Mouse (Mus musculus) heart, postnatal 0 days (tissue): ENCODE results near the gene Ephb6.

Experiments
- CTCF ChIP-seq: IDR thresholded peaks from 2 replicates; pipeline ENCODE4 v1.5.1; 2016; ENCODE audit warnings: antibody characterized with exemption, control low read depth, low read depth
- EP300 ChIP-seq: IDR thresholded peaks from 2 replicates; pipeline ENCODE4 v1.6.1; 2016; ENCODE audit warnings: antibody characterized with exemption, low read depth

DNA sequence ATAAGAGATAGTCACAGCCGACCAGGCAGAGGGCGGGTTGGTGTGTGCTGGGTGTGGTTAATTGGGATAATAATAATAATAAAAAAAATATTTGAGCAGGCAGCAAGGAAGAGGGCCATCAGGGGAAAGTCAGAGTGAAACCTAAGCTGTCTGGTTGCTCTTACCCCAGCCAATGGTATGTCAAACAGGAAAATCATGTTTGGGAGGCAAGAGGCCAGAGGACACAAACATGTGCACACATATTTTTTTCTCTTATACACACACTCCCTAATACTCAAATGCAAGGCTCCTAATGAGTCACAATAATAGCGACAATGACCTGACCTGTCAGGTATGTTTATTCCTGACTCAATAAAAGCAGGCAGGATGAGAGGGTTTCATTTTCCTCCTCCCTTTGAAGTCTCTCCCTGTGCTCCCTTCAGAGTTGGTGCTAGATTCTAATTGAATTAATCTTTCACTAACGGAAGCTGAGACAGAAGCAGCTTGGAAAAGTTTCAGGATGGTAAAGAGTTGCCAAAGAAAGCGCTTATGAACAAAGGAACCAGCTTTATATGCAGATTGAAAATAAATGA lies 28.7 kb upstream of the Ephb6 start:
- no peak for TF ChIP-seq EP300
- no peak for TF ChIP-seq CTCF
